Mouse (Mus musculus) embryonic facial prominence, embryonic 14.5 days (tissue): ENCODE measurements around the gene Scyl1. TPM values are rescaled to one million over a fixed set of nuclear protein-coding genes. Genes with fewer than 3 reads are reported as not detected.
"Not testable (repeated sequence)": the region's sequence is repeated elsewhere in the genome, so short reads cannot be mapped to it uniquely, and the experiment has no call there.

Experiments
- ATAC-seq: fragments of 200-750 bp; cut with Nextera tagmentation; 2 replicates; pipeline ENCODE4 v1.8.0; 2017; ENCODE audit warnings: low read depth, moderate number of reproducible peaks, moderate TSS enrichment
- DNase-seq: peaks from one replicate; pipeline ENCODE4 v3.0.0-alpha.2; 2015; ENCODE audit warnings: low spot score
- H3K27ac ChIP-seq: fragments of 300-500 bp; sonication (generic); replicated peaks from 2 replicates; pipeline ENCODE4 v1.5.1; 2014; ENCODE audit warnings: low read depth, mild to moderate bottlenecking, low read length, moderate library complexity
- H3K27me3 ChIP-seq: fragments of 300-500 bp; sonication (generic); replicated peaks from 2 replicates; pipeline ENCODE4 v1.6.1; 2014; ENCODE audit warnings: low read length; ENCODE audit not compliant: control insufficient read depth, insufficient read depth
- H3K36me3 ChIP-seq: fragments of 300-500 bp; sonication (generic); 2 replicates; pipeline ENCODE4 v1.6.1; 2014; ENCODE audit warnings: low read length, mixed read lengths; ENCODE audit not compliant: control insufficient read depth, insufficient read depth
- H3K4me1 ChIP-seq: fragments of 300-500 bp; sonication (generic); 2 replicates; pipeline ENCODE4 v1.6.1; 2014; ENCODE audit warnings: antibody characterized with exemption, low read length; ENCODE audit not compliant: control insufficient read depth, insufficient read depth
- H3K4me2 ChIP-seq: fragments of 300-500 bp; sonication (generic); 2 replicates; pipeline ENCODE4 v1.6.1; 2014; ENCODE audit warnings: low read depth, mild to moderate bottlenecking, low read length, moderate library complexity, mixed read lengths
- H3K4me3 ChIP-seq: fragments of 300-500 bp; sonication (generic); 2 replicates; pipeline ENCODE4 v1.5.1; 2014; ENCODE audit warnings: low read depth, mild to moderate bottlenecking, low read length
- H3K9ac ChIP-seq: fragments of 300-500 bp; sonication (generic); 2 replicates; pipeline ENCODE4 v1.6.1; 2014; ENCODE audit warnings: low read depth, mild to moderate bottlenecking, low read length, moderate library complexity, mixed read lengths
- H3K9me3 ChIP-seq: fragments of 300-500 bp; sonication (generic); 2 replicates; pipeline ENCODE4 v1.6.1; 2016; ENCODE audit warnings: low read length; ENCODE audit not compliant: control insufficient read depth
- WGBS: fragments of 180-500 bp; shearing (Covaris S2); extraction: QIAGEN DNeasy Blood & Tissue Kit; methylation state at CpG from one replicate; pipeline ENCODE4 v1.1.7; 2014; 5-methylcytosine and 5-hydroxymethylcytosine counted together
- polyA plus RNA-seq: library from polyadenylated mRNA; unstranded; fragments of >200 nt; fragmentation: Nextera tagmentation; extraction: Ambion mirVana; gene quantifications from 2 replicates; pipeline ENCODE4 v1.2.1, GENCODE M21; 2014

The Scyl1 gene
- polyA plus RNA-seq, 1 experiment from 2014 or later, result 79.8 TPM

GRCm38 (mm10) chr19:5794771-5795576 is 23.8 kb upstream of the Scyl1 start:
- Histone ChIP-seq H3K4me2 (peak overlapping the region; percentile 84; the same call in 1 of the 2 replicates), H3K27me3 (no peaks in the 10 kb centered on the region), H3K4me1 (peaks cover 6% of the 10 kb centered on the region), H3K4me3 (no peak overlapping the region), H3K9me3 (no peaks in the 10 kb centered on the region), H3K27ac (no peak overlapping the region; the same call in 1 of the 2 replicates), H3K9ac (no peak overlapping the region; the same call in 1 of the 2 replicates), H3K36me3 (peaks cover 49% of the 10 kb centered on the region)
- no peak for DNase-seq
- WGBS, result 37% methylated on average over 5 of the region's 5 CpGs
- ATAC-seq, result peak; percentile 31

- not testable (repeated sequence) for H3K9ac ChIP-seq, H3K27me3 ChIP-seq, H3K9me3 ChIP-seq, DNase-seq, H3K4me1 ChIP-seq, H3K4me2 ChIP-seq, H3K4me3 ChIP-seq
- Histone ChIP-seq H3K36me3 (peaks cover 44% of the 10 kb centered on the region), H3K27ac (peak overlapping the region; percentile 71)
- 37% methylated on average over 7 of the region's 7 CpGs for WGBS
- ATAC-seq, result peak; percentile 51
These were observed 22.9 kb upstream of the Scyl1 start for GRCm38 (mm10) chr19:5793917-5794770.

- peaks cover 6% of the 10 kb centered on the region for H3K4me1 ChIP-seq
- no peak overlapping the region for H3K27ac ChIP-seq
- H3K27me3 ChIP-seq, result no peaks in the 10 kb centered on the region
- WGBS, result 4% methylated on average over 2 of the region's 2 CpGs
- no peak overlapping the region for H3K4me3 ChIP-seq
- peak; percentile 58 for ATAC-seq
- no peak overlapping the region for H3K9ac ChIP-seq
- no peaks in the 10 kb centered on the region for H3K9me3 ChIP-seq
- H3K4me2 ChIP-seq, result no peak overlapping the region
- peak; percentile 85 for DNase-seq
- H3K36me3 ChIP-seq, result peaks cover 35% of the 10 kb centered on the region
These were observed 21.9 kb upstream of the Scyl1 start for GRCm38 (mm10) chr19:5793116-5793515.

GRCm38 (mm10) chr19:5791329-5791728 is 20.1 kb upstream of the Scyl1 start:
- ATAC-seq, result no peak

GRCm38 (mm10) chr19:5789066-5789465 is 17.8 kb upstream of the Scyl1 start:
- no peak overlapping the region for H3K4me3 ChIP-seq
- 44% methylated on average over 5 of the region's 5 CpGs for WGBS
- no peak overlapping the region for H3K27ac ChIP-seq
- H3K4me2 ChIP-seq, result no peak overlapping the region
- H3K36me3 ChIP-seq, result no peaks in the 10 kb centered on the region
- H3K9me3 ChIP-seq, result no peaks in the 10 kb centered on the region
- H3K4me1 ChIP-seq, result 0 out of 2 replicates have a peak, but pooled peaks cover 4% of the 10 kb centered on the region
- DNase-seq, result no peak
- no peak for ATAC-seq
- no peak overlapping the region for H3K9ac ChIP-seq
- no peaks in the 10 kb centered on the region for H3K27me3 ChIP-seq

More at GRCm38 (mm10) chr19:5791329-5791728, 20.1 kb upstream of the Scyl1 start:
- Histone ChIP-seq H3K4me2 (no peak overlapping the region), H3K4me3 (no peak overlapping the region), H3K36me3 (peaks cover 17% of the 10 kb centered on the region), H3K27me3 (no peaks in the 10 kb centered on the region), H3K27ac (no peak overlapping the region), H3K4me1 (0 out of 2 replicates have a peak, but pooled peaks cover 4% of the 10 kb centered on the region), H3K9me3 (no peaks in the 10 kb centered on the region), H3K9ac (no peak overlapping the region)
- no peak for DNase-seq
- WGBS, result 69% methylated on average over 4 of the region's 4 CpGs

- H3K4me2 ChIP-seq, result no peak overlapping the region
- no peaks in the 10 kb centered on the region for H3K27me3 ChIP-seq
- H3K9me3 ChIP-seq, result no peaks in the 10 kb centered on the region
- WGBS, result 84% methylated on average over 7 of the region's 7 CpGs
- H3K9ac ChIP-seq, result no peak overlapping the region
- H3K4me3 ChIP-seq, result no peak overlapping the region
- no peaks in the 10 kb centered on the region for H3K36me3 ChIP-seq
- H3K4me1 ChIP-seq, result 0 out of 2 replicates have a peak, but pooled peaks cover 4% of the 10 kb centered on the region
- ATAC-seq (no peak), DNase-seq (no peak)
- no peak overlapping the region for H3K27ac ChIP-seq
These were observed 17.4 kb upstream of the Scyl1 start for GRCm38 (mm10) chr19:5788620-5789019.

- ATAC-seq (no peak), DNase-seq (no peak)
- H3K4me3 ChIP-seq, result no peak overlapping the region
- no peak overlapping the region for H3K9ac ChIP-seq
- no peak overlapping the region for H3K4me2 ChIP-seq
- H3K27me3 ChIP-seq, result no peaks in the 10 kb centered on the region
- WGBS, result 87% methylated on average over 7 of the region's 7 CpGs
- no peaks in the 10 kb centered on the region for H3K36me3 ChIP-seq
- H3K9me3 ChIP-seq, result no peaks in the 10 kb centered on the region
- 0 out of 2 replicates have a peak, but pooled peaks cover 4% of the 10 kb centered on the region for H3K4me1 ChIP-seq
- peak overlapping the region; percentile 68; the same call in 1 of the 2 replicates for H3K27ac ChIP-seq
These were observed 16.7 kb upstream of the Scyl1 start for GRCm38 (mm10) chr19:5787920-5788319.

- H3K4me1 ChIP-seq, result 0 out of 2 replicates have a peak, but pooled peaks cover 4% of the 10 kb centered on the region
- ATAC-seq (peak; percentile 81), DNase-seq (peak; percentile 90)
- H3K4me3 ChIP-seq, result no peak overlapping the region
- H3K4me2 ChIP-seq, result no peak overlapping the region
- peak overlapping the region; percentile 68 for H3K27ac ChIP-seq
- H3K9ac ChIP-seq, result no peak overlapping the region
- WGBS, result 9% methylated on average over 8 of the region's 8 CpGs
- H3K36me3 ChIP-seq, result no peaks in the 10 kb centered on the region
- H3K27me3 ChIP-seq, result no peaks in the 10 kb centered on the region
- H3K9me3 ChIP-seq, result no peaks in the 10 kb centered on the region
These were observed 16.0 kb upstream of the Scyl1 start for GRCm38 (mm10) chr19:5787128-5787635.
